Mouse (Mus musculus): ENCODE results near the gene Pex26.

GRCm38 (mm10) chr6:121134884-121135283 is 48.6 kb upstream of the Pex26 start:
- no peak for TF ChIP-seq CTCF (IDR thresholded peaks at IDR 0.05; ENCODE audit: low read depth, low read length)
- no peak for TF ChIP-seq POLR2A (IDR thresholded peaks at IDR 0.05; ENCODE audit: extremely low read depth, insufficient read depth, low read length)

Data from liver, adult 2 months (tissue).